Mouse (Mus musculus) MEL (cell line): ENCODE results near the gene Cab39.

Experiments used
- CHD1 ChIP-seq: IDR thresholded peaks from 2 replicates; pipeline ENCODE4 v1.6.1; 2012; ENCODE audit warnings: low read depth, mild to moderate bottlenecking, inconsistent platforms, low read length, improper control_type of control experiment
- EP300 ChIP-seq, 2 experiments: IDR thresholded peaks; 2 replicates each; pipeline ENCODE4 v1.6.1; 2011; ENCODE audit warnings: improper control_type of control experiment in 2 of 2, low read length in 2 of 2, low read depth in 1 of 2, mild to moderate bottlenecking in 1 of 2

DNA sequence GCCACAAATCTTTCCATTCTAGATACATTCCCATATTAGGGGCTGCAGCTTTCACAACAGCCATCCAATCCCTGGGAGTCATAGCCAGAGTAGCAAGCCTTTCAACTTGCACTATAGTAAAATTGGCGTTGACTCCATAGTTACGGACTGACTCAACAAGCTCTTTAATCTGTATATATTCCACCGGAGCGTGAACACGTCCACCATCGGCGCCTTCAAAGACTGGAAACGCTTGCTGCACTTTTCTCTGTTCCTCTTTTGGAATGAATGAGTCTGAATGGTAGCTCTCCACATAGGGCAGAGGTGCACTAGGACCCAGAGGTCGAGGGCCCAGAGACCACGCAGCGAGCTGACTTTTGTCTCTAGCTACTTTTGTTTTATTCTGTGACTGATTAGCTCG is 88.8 kb downstream of the Cab39 start:
- TF ChIP-seq EP300 (IDR thresholded peaks at IDR 0.05; ENCODE audit: low read depth in 1 of 2, low read length in 2 of 2), result no peak
- no peak for TF ChIP-seq CHD1
